Mouse (Mus musculus) layer of hippocampus, postnatal 14 days (tissue): ENCODE measurements around the gene Bmpr1a. TPM values are rescaled to one million over a fixed set of nuclear protein-coding genes. Genes with fewer than 3 reads are reported as not detected.
A peak's percentile ranks its signal among the peaks of the same experiment; 100 is the strongest.
"Not testable (repeated sequence)": the region's sequence is repeated elsewhere in the genome, so short reads cannot be mapped to it uniquely, and the experiment has no call there.

Experiments
- DNase-seq, 2 experiments: peaks; one replicate each; pipeline ENCODE4 v3.0.0; 2021 to 2022; ENCODE audit warnings: low spot score in 2 of 2, mixed read lengths in 1 of 2
- total RNA-seq, 2 experiments: library from RNA; stranded (reverse); gene quantifications; 2 replicates each; pipeline ENCODE4 v1.2.3; 2021

The Bmpr1a gene
- total RNA-seq, 2 experiments from 2014 or later = 38.3 to 41.4 TPM

GRCm38 (mm10) chr14:34453648-34454047, 49.5 kb downstream of the Bmpr1a start:
- no peak for DNase-seq

- DNase-seq = no peak
Observed at GRCm38 (mm10) chr14:34451872-34452271, 51.3 kb downstream of the Bmpr1a start.

- no peak for DNase-seq
Observed at GRCm38 (mm10) chr14:34450451-34450850, 52.7 kb downstream of the Bmpr1a start.

GRCm38 (mm10) chr14:34449807-34450206, 53.3 kb downstream of the Bmpr1a start:
- no peak for DNase-seq

GRCm38 (mm10) chr14:34448398-34448797, 54.7 kb downstream of the Bmpr1a start:
- no peak for DNase-seq

- no peak for DNase-seq
Observed at GRCm38 (mm10) chr14:34447659-34448058, 55.5 kb downstream of the Bmpr1a start.

GRCm38 (mm10) chr14:34446624-34447023, 56.5 kb downstream of the Bmpr1a start:
- DNase-seq = no peak

GRCm38 (mm10) chr14:34445348-34445747, 57.8 kb downstream of the Bmpr1a start:
- no peak for DNase-seq

- DNase-seq = no peak
Observed at GRCm38 (mm10) chr14:34444924-34445323, 58.2 kb downstream of the Bmpr1a start.

GRCm38 (mm10) chr14:34444368-34444767, 58.8 kb downstream of the Bmpr1a start:
- DNase-seq = no peak

- no peak for DNase-seq
Observed at GRCm38 (mm10) chr14:34442531-34442930, 60.6 kb downstream of the Bmpr1a start.

- no peak for DNase-seq
Observed at GRCm38 (mm10) chr14:34440526-34441066, 62.5 kb downstream of the Bmpr1a start.

GRCm38 (mm10) chr14:34429069-34429468, 74.1 kb downstream of the Bmpr1a start:
- no peak for DNase-seq

GRCm38 (mm10) chr14:34428274-34428673, 74.9 kb downstream of the Bmpr1a start:
- DNase-seq = no peak

GRCm38 (mm10) chr14:34421078-34421477, 82.1 kb downstream of the Bmpr1a start:
- no peak for DNase-seq

GRCm38 (mm10) chr14:34417501-34417900, 85.6 kb downstream of the Bmpr1a start:
- DNase-seq = no peak

GRCm38 (mm10) chr14:34416946-34417345, 86.2 kb downstream of the Bmpr1a start:
- not testable (repeated sequence) for DNase-seq

GRCm38 (mm10) chr14:34412164-34412896, 90.8 kb downstream of the Bmpr1a start:
- no peak for DNase-seq

- no peak for DNase-seq
Observed at GRCm38 (mm10) chr14:34410716-34411115, 92.4 kb downstream of the Bmpr1a start.

GRCm38 (mm10) chr14:34403424-34403823, 99.7 kb downstream of the Bmpr1a start:
- DNase-seq = no peak

GRCm38 (mm10) chr14:34402871-34403270, 100.3 kb downstream of the Bmpr1a start:
- no peak for DNase-seq

GRCm38 (mm10) chr14:34401135-34401534, 102.0 kb downstream of the Bmpr1a start:
- peak; percentile 66 to 81 for DNase-seq

GRCm38 (mm10) chr14:34400021-34400420, 103.1 kb downstream of the Bmpr1a start:
- no peak for DNase-seq
